Mouse (Mus musculus) heart, adult 2 months (tissue): Measurements from ENCODE around the gene Oxa1l.

Experiments
- EP300 ChIP-seq: fragments of 200-500 bp; IDR thresholded peaks from 2 replicates; pipeline ENCODE4 v1.6.1; 2011; ENCODE audit warnings: low read depth, low read length, control low read depth; ENCODE audit not compliant: insufficient read depth
- POLR2A ChIP-seq: fragments of 200-500 bp; IDR thresholded peaks from 2 replicates; pipeline ENCODE4 v1.6.1; 2011; ENCODE audit warnings: mild to moderate bottlenecking, low read depth, low read length, control low read depth; ENCODE audit not compliant: insufficient read depth

DNA sequence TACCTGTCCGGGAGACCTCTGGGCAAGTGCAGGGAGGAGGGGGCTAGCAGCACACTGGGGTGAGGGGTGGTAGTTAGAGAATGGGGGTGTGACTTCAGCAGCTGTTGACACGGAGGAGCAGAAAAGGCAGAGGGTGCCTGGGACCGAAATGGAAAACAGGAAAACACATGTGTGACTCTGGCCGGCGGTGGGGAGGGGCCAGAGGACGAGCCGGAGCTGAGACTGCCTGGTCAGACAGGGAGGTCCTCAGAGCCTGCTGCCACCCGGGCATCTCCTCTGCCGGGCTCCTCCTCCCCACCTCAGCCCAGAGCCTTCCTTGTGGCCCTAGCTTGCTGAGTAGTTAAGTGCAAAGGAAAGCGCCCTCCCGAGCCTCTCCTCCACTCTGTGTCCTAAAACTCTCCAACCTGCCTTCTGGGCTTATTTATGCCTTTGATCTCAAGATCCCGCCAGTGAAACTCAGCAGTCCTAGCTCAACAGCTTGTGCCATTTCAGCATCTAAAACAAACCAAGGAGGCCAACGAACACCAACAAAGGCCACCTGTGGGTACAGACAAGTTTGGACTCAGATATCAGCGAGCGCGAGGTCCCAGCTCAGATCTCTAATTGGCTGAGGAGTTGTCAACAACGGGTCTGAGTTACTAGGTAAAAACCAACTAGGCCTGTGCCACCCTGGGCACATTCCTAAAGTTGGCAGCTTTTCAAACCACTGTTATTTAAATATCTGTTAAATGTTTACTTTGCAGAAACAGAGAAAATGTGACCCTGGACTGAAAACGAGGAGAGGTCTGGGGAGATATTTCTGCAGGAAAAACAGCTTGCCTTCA lies 53.5 kb downstream of the Oxa1l start:
- TF ChIP-seq EP300 (no peak), POLR2A (no peak)
